Mouse (Mus musculus): Measurements from ENCODE around the gene Cxcl14.

GRCm38 (mm10) chr13:56253379-56253778 is 43.0 kb downstream of the Cxcl14 start:
- TF ChIP-seq CTCF (IDR thresholded peaks at IDR 0.05; ENCODE audit: low read depth, low read length) (no peak), EP300 (IDR thresholded peaks at IDR 0.05; ENCODE audit: insufficient read depth, low read depth, low read length) (no peak), POLR2A (IDR thresholded peaks at IDR 0.05; ENCODE audit: insufficient read depth, low read length) (no peak)
